Mouse (Mus musculus) neutrophil, adult 65 days (primary cell): ENCODE measurements around the gene Gcnt3. TPM values are rescaled to one million over a fixed set of nuclear protein-coding genes. Genes with fewer than 3 reads are reported as not detected.

ENCODE experiments used
- total RNA-seq: library from RNA; stranded (reverse); gene quantifications from 2 replicates; pipeline ENCODE4 v1.2.4, GENCODE M21; 2023

Gcnt3 gene
- not detected in 2 replicates for total RNA-seq

DNA sequence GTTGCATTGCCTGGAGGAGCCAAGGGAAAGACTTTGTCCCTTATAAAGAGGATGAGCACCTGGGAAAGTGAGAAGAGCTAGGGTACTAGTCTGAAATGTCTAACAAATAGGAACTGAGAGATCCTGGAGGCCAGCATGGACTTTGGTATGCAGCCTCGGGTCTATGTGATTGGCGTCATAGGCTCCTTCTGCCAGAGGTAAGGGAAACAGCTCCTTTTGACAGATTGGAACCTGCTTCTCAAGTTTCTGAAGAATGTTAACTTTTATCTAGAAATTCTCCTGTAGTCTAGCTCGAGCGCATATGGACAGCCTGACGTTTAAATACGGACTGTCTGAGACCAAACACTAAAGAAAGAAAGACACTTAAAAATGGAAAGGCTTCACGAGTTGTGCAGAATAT is at the start of gene Gcnt3:
Gene Gcnt3, minus strand, starts transcription at position 101 of the 400 bp plus-strand sequence.

DNA sequence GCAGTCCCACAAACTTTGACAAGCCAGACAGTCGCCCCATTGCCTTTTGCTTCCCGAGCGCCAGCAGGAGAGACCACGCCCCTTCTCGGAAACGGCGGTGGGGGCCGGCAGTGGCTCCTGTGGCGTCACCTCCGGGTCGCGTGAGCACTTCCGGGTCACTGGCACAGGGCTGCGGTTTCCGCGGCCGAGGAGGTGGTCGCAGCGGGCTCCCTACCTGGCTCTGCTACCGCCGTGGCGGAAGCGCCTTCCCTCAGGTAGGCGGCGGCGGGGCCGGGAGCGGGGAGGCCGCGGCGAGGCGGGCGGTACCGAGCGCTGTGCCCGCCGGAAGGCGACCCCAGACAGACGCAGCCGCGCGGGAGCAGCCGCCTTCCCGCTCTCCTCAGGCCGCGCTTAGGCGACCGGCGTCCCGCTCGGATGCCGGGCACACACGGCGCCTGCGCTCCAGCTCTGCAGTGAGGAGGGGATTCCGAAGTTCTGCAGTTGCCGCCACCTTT is 25.4 kb downstream of the Gcnt3 start, which contains the start of gene Gtf2a2:
Gene Gtf2a2, plus strand, starts transcription at position 143 of the 494 bp plus-strand sequence.

DNA sequence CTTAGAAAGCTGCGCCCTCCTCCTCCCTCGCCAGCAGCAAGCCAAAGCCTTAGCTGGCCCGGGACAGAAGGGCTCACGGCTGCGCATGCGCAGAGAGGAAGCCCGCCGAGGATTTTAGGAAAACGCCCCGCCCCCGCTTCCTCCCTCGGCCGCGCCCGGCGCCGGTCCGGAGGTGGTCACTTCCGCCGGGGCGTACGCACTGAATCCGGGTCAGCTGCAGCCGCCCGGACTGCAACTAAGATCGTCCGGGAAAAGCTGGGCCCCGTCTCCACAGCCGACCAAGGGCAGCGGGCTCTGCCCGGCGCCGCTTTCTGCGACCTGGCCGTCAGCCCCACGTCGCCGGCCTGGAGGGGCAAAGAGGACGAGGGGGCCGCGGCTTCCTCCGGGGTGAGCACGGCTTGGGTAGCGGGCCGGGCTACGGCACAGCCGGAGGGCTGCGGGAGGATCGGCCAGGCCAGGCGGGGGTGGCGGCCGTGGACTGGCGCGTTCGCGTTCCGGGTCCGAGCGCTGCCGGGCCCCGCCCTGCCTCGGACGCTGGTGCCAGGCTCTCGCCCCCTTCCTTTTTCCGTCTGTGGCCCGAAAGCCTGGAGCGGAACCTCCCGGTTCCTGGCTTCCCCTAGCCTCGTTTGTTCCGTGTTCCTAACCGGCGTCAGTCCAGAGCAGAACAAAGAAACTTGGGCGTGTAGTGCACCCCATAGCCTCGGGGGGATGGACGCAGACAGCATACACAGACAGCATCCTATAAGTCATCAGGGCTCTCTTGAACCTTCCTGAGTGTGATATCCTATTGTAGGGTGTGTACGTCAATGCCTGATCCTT is 48.4 kb downstream of the Gcnt3 start, which contains the start of gene Bnip2:
Gene Bnip2, plus strand, starts transcription at position 164 of the 819 bp plus-strand sequence.

Other genes starting within 250 kb of the Gcnt3 start
- 82.5 and 111 TPM in 2 replicates for gene Bnip2, start 48.6 kb downstream of the Gcnt3 start, total RNA-seq
- gene Gtf2a2, start 25.5 kb downstream of the Gcnt3 start, total RNA-seq: 52.0 and 56.0 TPM in 2 replicates
- gene Fam81a, start 104.5 kb upstream of the Gcnt3 start, total RNA-seq: not detected in 2 replicates
- 0.92 and 1.6 TPM in 2 replicates for gene Myo1e, start 169.3 kb upstream of the Gcnt3 start, total RNA-seq